Mouse (Mus musculus) midbrain, embryonic 16.5 days (tissue): Measurements from ENCODE around the gene Grsf1. TPM values are rescaled to one million over a fixed set of nuclear protein-coding genes. Genes with fewer than 3 reads are reported as not detected.

ENCODE experiments used
- ATAC-seq: fragments of 200-750 bp; cut with Nextera tagmentation; 2 replicates; pipeline ENCODE4 v1.8.0; 2017; ENCODE audit warnings: moderate TSS enrichment
- H3K27ac ChIP-seq: fragments of 300-500 bp; sonication (generic); 2 replicates; pipeline ENCODE4 v1.5.1; 2014; ENCODE audit warnings: mild to moderate bottlenecking, low read length, mixed read lengths
- H3K27me3 ChIP-seq: fragments of 300-500 bp; sonication (generic); 2 replicates; pipeline ENCODE4 v1.6.1; 2014; ENCODE audit warnings: low read depth, low read length, mixed read lengths; ENCODE audit not compliant: control insufficient read depth, insufficient read depth
- H3K36me3 ChIP-seq: fragments of 300-500 bp; sonication (generic); 2 replicates; pipeline ENCODE4 v1.6.1; 2014; ENCODE audit warnings: mild to moderate bottlenecking, low read length, moderate library complexity, mixed read lengths; ENCODE audit not compliant: control insufficient read depth, insufficient read depth
- H3K4me1 ChIP-seq: fragments of 300-500 bp; sonication (generic); 2 replicates; pipeline ENCODE4 v1.6.1; 2014; ENCODE audit warnings: mild to moderate bottlenecking, low read length, mixed read lengths; ENCODE audit not compliant: control insufficient read depth, insufficient read depth
- H3K4me2 ChIP-seq: fragments of 300-500 bp; sonication (generic); 2 replicates; pipeline ENCODE4 v1.6.1; 2014; ENCODE audit warnings: mild to moderate bottlenecking, low read length, mixed read lengths
- H3K4me3 ChIP-seq: fragments of 300-500 bp; sonication (generic); 2 replicates; pipeline ENCODE4 v1.5.1; 2014; ENCODE audit warnings: low read depth, mild to moderate bottlenecking, low read length, moderate library complexity, mixed read lengths
- H3K9ac ChIP-seq: fragments of 300-500 bp; sonication (generic); 2 replicates; pipeline ENCODE4 v1.6.1; 2014; ENCODE audit warnings: low read depth, low read length, mixed read lengths
- H3K9me3 ChIP-seq: fragments of 300-500 bp; sonication (generic); replicated peaks from 2 replicates; pipeline ENCODE4 v1.6.1; 2014; ENCODE audit warnings: mild to moderate bottlenecking, low read length, mixed read lengths; ENCODE audit not compliant: control insufficient read depth, poor library complexity, severe bottlenecking
- WGBS: fragments of 180-500 bp; shearing (Covaris S2); extraction: QIAGEN DNeasy Blood & Tissue Kit; methylation state at CpG from one replicate; pipeline ENCODE4 v1.1.7; 2014; 5-methylcytosine and 5-hydroxymethylcytosine counted together
- polyA plus RNA-seq: library from polyadenylated mRNA; unstranded; fragments of >200 nt; fragmentation: Nextera tagmentation; extraction: Ambion mirVana; gene quantifications from 2 replicates; pipeline ENCODE4 v1.2.1, GENCODE M21; 2015

Grsf1 gene
- polyA plus RNA-seq, 1 experiment from 2014 or later = 57.0 TPM

GRCm38 (mm10) chr5:88680567-88680966, 4.6 kb upstream of the Grsf1 start:
- WGBS = 93% methylated on average over 6 of the region's 6 CpGs
- Histone ChIP-seq H3K9ac (no peak overlapping the region), H3K27ac (no peak overlapping the region), H3K4me3 (no peak overlapping the region), H3K4me1 (peaks cover 3% of the 10 kb centered on the region; the same call in 1 of the 2 replicates), H3K4me2 (no peak overlapping the region), H3K36me3 (no peaks in the 10 kb centered on the region), H3K9me3 (no peaks in the 10 kb centered on the region), H3K27me3 (no peaks in the 10 kb centered on the region)
- ATAC-seq = no peak

GRCm38 (mm10) chr5:88679341-88679740, 3.4 kb upstream of the Grsf1 start:
- no peak overlapping the region for H3K4me2 ChIP-seq
- H3K9me3 ChIP-seq = no peaks in the 10 kb centered on the region
- H3K9ac ChIP-seq = no peak overlapping the region
- peaks cover 6% of the 10 kb centered on the region for H3K4me1 ChIP-seq
- 15% methylated on average over 6 of the region's 6 CpGs for WGBS
- H3K27me3 ChIP-seq = no peaks in the 10 kb centered on the region
- no peak overlapping the region for H3K27ac ChIP-seq
- no peaks in the 10 kb centered on the region for H3K36me3 ChIP-seq
- H3K4me3 ChIP-seq = no peak overlapping the region
- no peak for ATAC-seq

- WGBS = 63% methylated on average over 7 of the region's 7 CpGs
- Histone ChIP-seq H3K9me3 (no peaks in the 10 kb centered on the region), H3K4me2 (no peak overlapping the region), H3K9ac (no peak overlapping the region), H3K4me1 (peaks cover 10% of the 10 kb centered on the region), H3K36me3 (no peaks in the 10 kb centered on the region), H3K27ac (no peak overlapping the region), H3K27me3 (no peaks in the 10 kb centered on the region), H3K4me3 (no peak overlapping the region)
- no peak for ATAC-seq
Measured at GRCm38 (mm10) chr5:88678929-88679328, 3.0 kb upstream of the Grsf1 start.

GRCm38 (mm10) chr5:88674703-88675442, 1.1 kb downstream of the Grsf1 start:
- Histone ChIP-seq H3K9ac (peak overlapping the region; percentile 97), H3K27ac (peak overlapping the region; percentile 96), H3K27me3 (no peaks in the 10 kb centered on the region), H3K36me3 (peaks cover 7% of the 10 kb centered on the region; the same call in 1 of the 2 replicates), H3K9me3 (no peaks in the 10 kb centered on the region), H3K4me1 (peaks cover 17% of the 10 kb centered on the region), H3K4me2 (peak overlapping the region; percentile 84), H3K4me3 (peak overlapping the region; percentile 97)
- WGBS = under 1% methylated on average over 45 of the region's 47 CpGs
- ATAC-seq = peak; percentile 65

- H3K4me3 ChIP-seq = no peak overlapping the region
- WGBS = 92% methylated on average over 5 of the region's 5 CpGs
Measured at GRCm38 (mm10) chr5:88663875-88664274, 12.1 kb downstream of the Grsf1 start.

GRCm38 (mm10) chr5:88663151-88663550, 12.8 kb downstream of the Grsf1 start:
- no peak overlapping the region for H3K27ac ChIP-seq
- 99% methylated on average over 3 of the region's 3 CpGs for WGBS
- peaks cover 46% of the 10 kb centered on the region for H3K36me3 ChIP-seq
- H3K27me3 ChIP-seq = no peaks in the 10 kb centered on the region
- no peak for ATAC-seq
- no peak overlapping the region for H3K9ac ChIP-seq
- no peak overlapping the region for H3K4me3 ChIP-seq
- no peaks in the 10 kb centered on the region for H3K9me3 ChIP-seq
- no peaks in the 10 kb centered on the region for H3K4me1 ChIP-seq
- no peak overlapping the region for H3K4me2 ChIP-seq

More at GRCm38 (mm10) chr5:88663875-88664274, 12.1 kb downstream of the Grsf1 start:
- Histone ChIP-seq H3K9me3 (no peaks in the 10 kb centered on the region), H3K27ac (no peak overlapping the region), H3K4me1 (no peaks in the 10 kb centered on the region), H3K4me2 (no peak overlapping the region), H3K36me3 (peaks cover 47% of the 10 kb centered on the region), H3K9ac (no peak overlapping the region), H3K27me3 (no peaks in the 10 kb centered on the region)
- no peak for ATAC-seq

GRCm38 (mm10) chr5:88657868-88658267, 18.1 kb downstream of the Grsf1 start:
- no peaks in the 10 kb centered on the region for H3K9me3 ChIP-seq
- WGBS = 100% methylated on average over 1 of the region's 1 CpGs
- ATAC-seq = no peak

GRCm38 (mm10) chr5:88652589-88652988, 23.4 kb downstream of the Grsf1 start:
- no peaks in the 10 kb centered on the region for H3K27me3 ChIP-seq
- H3K4me2 ChIP-seq = no peak overlapping the region
- H3K36me3 ChIP-seq = peaks cover 39% of the 10 kb centered on the region
- no peak for ATAC-seq
- no peak overlapping the region for H3K4me3 ChIP-seq
- WGBS = 92% methylated on average over 5 of the region's 5 CpGs
- no peaks in the 10 kb centered on the region for H3K4me1 ChIP-seq
- H3K9me3 ChIP-seq = no peaks in the 10 kb centered on the region
- H3K9ac ChIP-seq = no peak overlapping the region
- 0 out of 2 replicates have a peak overlapping the region, but pooled peaks have one; percentile 22 for H3K27ac ChIP-seq

More at GRCm38 (mm10) chr5:88657868-88658267, 18.1 kb downstream of the Grsf1 start:
- Histone ChIP-seq H3K27me3 (no peaks in the 10 kb centered on the region), H3K4me3 (no peak overlapping the region), H3K4me1 (no peaks in the 10 kb centered on the region), H3K4me2 (no peak overlapping the region), H3K27ac (no peak overlapping the region), H3K36me3 (peaks cover 23% of the 10 kb centered on the region), H3K9ac (no peak overlapping the region)
